Comparison of ENCODE assay signal across 8 mouse cellular contexts in the genomic region with DNA sequence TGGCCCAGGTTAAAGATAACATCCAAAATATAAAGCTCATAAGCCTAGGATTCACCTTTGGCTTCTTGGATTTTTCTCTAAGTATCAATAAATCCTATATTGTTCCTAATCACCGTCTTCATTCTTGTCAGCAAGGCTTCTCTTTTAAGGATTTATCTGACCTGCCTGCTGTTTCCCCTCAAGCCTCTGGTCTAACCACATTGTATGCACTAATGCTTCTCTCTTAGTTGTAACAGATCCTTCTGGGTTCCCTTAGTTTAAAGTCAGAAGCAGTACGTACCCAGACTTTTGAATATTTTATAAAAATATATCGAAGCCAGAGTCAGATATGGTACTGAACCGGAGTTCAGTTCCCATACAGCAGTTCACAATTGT. TPM values are rescaled to one million over a fixed set of nuclear protein-coding genes. Genes with fewer than 3 reads are reported as not detected.
DNase-seq lines count a peak whose midpoint lies in the region; ATAC-seq lines count a peak whose summit lies in the region.

No protein-coding gene starts in this region.

- no peaks in the 10 kb centered on the region for H3K27me3 ChIP-seq in heart, embryonic 11.5 days (ENCODE audit: control insufficient read depth, insufficient read depth, low read length)
- no peaks in the 10 kb centered on the region for H3K27me3 ChIP-seq in hindbrain, embryonic 12.5 days

- peak overlapping the region; percentile 58; the same call in 1 of the 2 replicates for H3K4me2 ChIP-seq in heart, embryonic 11.5 days
- H3K4me2 ChIP-seq in hindbrain, embryonic 12.5 days (replicated peaks), result no peak overlapping the region

- ATAC-seq in heart, embryonic 11.5 days (replicated peaks; ENCODE audit: insufficient number of reproducible peaks, low FRiP score, low TSS enrichment), result no peak
- ATAC-seq in hindbrain, embryonic 12.5 days (ENCODE audit: low FRiP score), result peak; percentile 54
- ATAC-seq in megakaryocyte progenitor cell, adult 5-6 weeks (replicated peaks; ENCODE audit: poor library complexity), result peak; percentile 54; the same call in 1 of the 2 replicates

- no peak for DNase-seq in heart, adult 9 months (ENCODE audit: low spot score in 2 of 2)
- peak; percentile 12 for DNase-seq in MEL-GATA-1-ER (ENCODE audit: extremely low read depth, low read depth)
- DNase-seq in layer of hippocampus, adult 9-10 months (ENCODE audit: low spot score), result no peak
- no peak for DNase-seq in kidney, adult 8-10 months
- DNase-seq in thymus, postnatal 0 days (ENCODE audit: low spot score), result no peak

- H3K4me3 ChIP-seq in heart, embryonic 11.5 days (ENCODE audit: low read depth, low read length), result peak overlapping the region; percentile 55; the same call in 1 of the 2 replicates
- H3K4me3 ChIP-seq in hindbrain, embryonic 12.5 days, result no peak overlapping the region

- WGBS in heart, embryonic 11.5 days (ENCODE audit: insufficient replicate concordance), result 81% methylated on average over 4 of the region's 4 CpGs
- WGBS in hindbrain, embryonic 12.5 days, result 88% methylated on average over 4 of the region's 4 CpGs

- no peak overlapping the region for H3K9ac ChIP-seq in heart, embryonic 11.5 days (ENCODE audit: low read depth, low read length)
- no peak overlapping the region for H3K9ac ChIP-seq in hindbrain, embryonic 12.5 days

- no peaks in the 10 kb centered on the region for H3K36me3 ChIP-seq in heart, embryonic 11.5 days (ENCODE audit: control insufficient read depth, insufficient read depth, low read length)
- H3K36me3 ChIP-seq in hindbrain, embryonic 12.5 days, result no peaks in the 10 kb centered on the region

- H3K9me3 ChIP-seq in heart, embryonic 11.5 days (replicated peaks; ENCODE audit: control insufficient read depth, low read length), result no peaks in the 10 kb centered on the region
- no peaks in the 10 kb centered on the region for H3K9me3 ChIP-seq in hindbrain, embryonic 12.5 days (replicated peaks)

- H3K27ac ChIP-seq in heart, embryonic 11.5 days (ENCODE audit: low read depth, low read length), result no peak overlapping the region
- H3K27ac ChIP-seq in hindbrain, embryonic 12.5 days, result no peak overlapping the region

- H3K4me1 ChIP-seq in heart, embryonic 11.5 days (ENCODE audit: control insufficient read depth, insufficient read depth, low read length), result no peaks in the 10 kb centered on the region
- H3K4me1 ChIP-seq in hindbrain, embryonic 12.5 days, result no peaks in the 10 kb centered on the region

RNA-seq across cellular contexts. Expression of gene Rbm41, which starts 0.3 kb away (rescaled TPM):
- 6.6 and 7.2 TPM in 2 replicates for polyA plus RNA-seq in heart, embryonic 11.5 days (2014; fragmentation: Nextera tagmentation; extraction: Ambion mirVana)
- 8.0 and 10.4 TPM in 2 replicates for polyA plus RNA-seq in hindbrain, embryonic 12.5 days (2016; fragmentation: Nextera tagmentation; extraction: Ambion mirVana)
- 8.5 and 10.7 TPM in 2 replicates for total RNA-seq in megakaryocyte progenitor cell, adult 5-6 weeks (2015)
- total RNA-seq in megakaryocyte progenitor cell, adult 5-6 weeks (2017), result 8.8 and 20.3 TPM in 2 replicates
- polyA plus RNA-seq in thymus, postnatal 0 days (2015; fragmentation: Nextera tagmentation; extraction: Ambion mirVana), result 3.2 and 4.0 TPM in 2 replicates
